Mouse (Mus musculus) heart, adult 2 months (tissue): Measurements from ENCODE around the gene Agpat2.

Experiments used
- CTCF ChIP-seq: fragments of 200-600 bp; IDR thresholded peaks from 2 replicates; pipeline ENCODE4 v1.8.1; 2022; ENCODE audit warnings: antibody characterized with exemption, mild to moderate bottlenecking, moderate library complexity
- EP300 ChIP-seq: fragments of 200-500 bp; IDR thresholded peaks from 2 replicates; pipeline ENCODE4 v1.6.1; 2011; ENCODE audit warnings: low read depth, low read length, control low read depth; ENCODE audit not compliant: insufficient read depth
- POLR2A ChIP-seq: fragments of 200-500 bp; IDR thresholded peaks from 2 replicates; pipeline ENCODE4 v1.6.1; 2011; ENCODE audit warnings: mild to moderate bottlenecking, low read depth, low read length, control low read depth; ENCODE audit not compliant: insufficient read depth

DNA sequence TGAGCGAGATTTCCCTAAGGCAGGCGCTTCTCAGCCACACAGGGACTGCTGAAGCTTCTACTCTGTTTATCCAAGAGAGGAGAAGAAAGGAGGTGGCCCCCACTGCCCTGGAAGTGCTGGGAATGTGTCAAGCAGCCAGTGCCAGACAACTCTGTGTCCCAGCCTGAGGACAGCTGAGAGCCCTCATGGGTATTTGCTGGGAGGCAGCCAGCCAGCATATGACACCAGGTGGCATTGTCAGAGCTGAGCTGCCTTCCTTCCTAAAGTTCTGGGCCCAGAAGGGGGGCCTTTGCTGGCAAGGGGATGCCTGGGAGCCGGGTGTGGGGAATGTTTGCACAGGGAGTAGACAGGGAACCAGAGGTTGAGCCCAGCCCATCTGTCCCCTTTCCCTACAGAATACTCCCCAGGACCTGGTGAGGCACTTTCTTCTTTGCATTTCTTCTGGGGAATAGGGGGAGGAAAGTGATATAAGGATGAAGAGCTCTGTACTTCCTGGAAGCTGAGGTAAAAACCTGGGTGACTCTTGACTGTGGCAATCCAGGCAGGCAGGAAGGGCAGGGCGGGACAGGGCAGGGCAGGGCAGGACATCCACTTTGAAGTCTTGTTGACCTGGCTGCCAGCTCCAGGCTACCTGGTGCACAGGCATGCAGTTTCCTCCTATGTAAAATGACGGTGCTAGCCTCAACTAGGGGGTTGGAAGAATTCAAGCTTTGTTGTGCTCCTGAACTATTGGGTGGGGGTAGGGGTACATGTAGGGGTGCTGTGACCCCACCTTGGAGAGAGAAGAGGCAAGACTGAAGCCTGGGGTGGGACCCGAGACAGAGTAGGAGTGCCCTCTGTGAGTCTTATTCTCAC is 3.1 kb upstream of the Agpat2 start:
- TF ChIP-seq CTCF (no peak), POLR2A (0 out of 2 replicates have a peak, but pooled peaks have one; percentile 39), EP300 (peak; percentile 93)
